Mouse (Mus musculus) stomach, embryonic 16.5 days (tissue): ENCODE results near the gene Ipp. TPM values are rescaled to one million over a fixed set of nuclear protein-coding genes. Genes with fewer than 3 reads are reported as not detected.
A peak's percentile ranks its signal among the peaks of the same experiment; 100 is the strongest.

Source experiments
- ATAC-seq: fragments of 200-750 bp; cut with Nextera tagmentation; 2 replicates; pipeline ENCODE4 v1.8.0; 2017; ENCODE audit warnings: moderate number of reproducible peaks, moderate TSS enrichment; ENCODE audit not compliant: insufficient read depth, low FRiP score
- H3K27ac ChIP-seq: fragments of 300-500 bp; sonication (generic); 2 replicates; pipeline ENCODE4 v1.5.1; 2014; ENCODE audit warnings: low read length
- H3K27me3 ChIP-seq: fragments of 300-500 bp; sonication (generic); 2 replicates; pipeline ENCODE4 v1.6.1; 2014; ENCODE audit warnings: low read length, control low read depth, mixed read lengths; ENCODE audit not compliant: control insufficient read depth, insufficient read depth
- H3K36me3 ChIP-seq: fragments of 300-500 bp; sonication (generic); 2 replicates; pipeline ENCODE4 v1.6.1; 2014; ENCODE audit warnings: low read length; ENCODE audit not compliant: control insufficient read depth, insufficient read depth
- H3K4me1 ChIP-seq: fragments of 300-500 bp; sonication (generic); 2 replicates; pipeline ENCODE4 v1.6.1; 2014; ENCODE audit warnings: low read length, control low read depth, mixed read lengths; ENCODE audit not compliant: control insufficient read depth, insufficient read depth
- H3K4me2 ChIP-seq: fragments of 300-500 bp; sonication (generic); 2 replicates; pipeline ENCODE4 v1.6.1; 2014; ENCODE audit warnings: low read depth, low read length, mixed read lengths
- H3K4me3 ChIP-seq: fragments of 300-500 bp; sonication (generic); replicated peaks from 2 replicates; pipeline ENCODE4 v1.5.1; 2014; ENCODE audit warnings: mild to moderate bottlenecking, low read length
- H3K9ac ChIP-seq: fragments of 300-500 bp; sonication (generic); 2 replicates; pipeline ENCODE4 v1.6.1; 2014; ENCODE audit warnings: low read length
- H3K9me3 ChIP-seq: fragments of 300-500 bp; sonication (generic); replicated peaks from 2 replicates; pipeline ENCODE4 v1.6.1; 2016; ENCODE audit warnings: low read length, control low read depth; ENCODE audit not compliant: control insufficient read depth
- WGBS: fragments of 180-500 bp; shearing (Covaris S2); extraction: QIAGEN DNeasy Blood & Tissue Kit; methylation state at CpG from one replicate; pipeline ENCODE4 v1.1.7; 2014; 5-methylcytosine and 5-hydroxymethylcytosine counted together
- polyA plus RNA-seq: library from polyadenylated mRNA; unstranded; fragments of >200 nt; fragmentation: Nextera tagmentation; extraction: Ambion mirVana; gene quantifications from 2 replicates; pipeline ENCODE4 v1.2.1, GENCODE M21; 2015

Ipp gene
- polyA plus RNA-seq, 1 experiment from 2014 or later, result 13.8 TPM

DNA sequence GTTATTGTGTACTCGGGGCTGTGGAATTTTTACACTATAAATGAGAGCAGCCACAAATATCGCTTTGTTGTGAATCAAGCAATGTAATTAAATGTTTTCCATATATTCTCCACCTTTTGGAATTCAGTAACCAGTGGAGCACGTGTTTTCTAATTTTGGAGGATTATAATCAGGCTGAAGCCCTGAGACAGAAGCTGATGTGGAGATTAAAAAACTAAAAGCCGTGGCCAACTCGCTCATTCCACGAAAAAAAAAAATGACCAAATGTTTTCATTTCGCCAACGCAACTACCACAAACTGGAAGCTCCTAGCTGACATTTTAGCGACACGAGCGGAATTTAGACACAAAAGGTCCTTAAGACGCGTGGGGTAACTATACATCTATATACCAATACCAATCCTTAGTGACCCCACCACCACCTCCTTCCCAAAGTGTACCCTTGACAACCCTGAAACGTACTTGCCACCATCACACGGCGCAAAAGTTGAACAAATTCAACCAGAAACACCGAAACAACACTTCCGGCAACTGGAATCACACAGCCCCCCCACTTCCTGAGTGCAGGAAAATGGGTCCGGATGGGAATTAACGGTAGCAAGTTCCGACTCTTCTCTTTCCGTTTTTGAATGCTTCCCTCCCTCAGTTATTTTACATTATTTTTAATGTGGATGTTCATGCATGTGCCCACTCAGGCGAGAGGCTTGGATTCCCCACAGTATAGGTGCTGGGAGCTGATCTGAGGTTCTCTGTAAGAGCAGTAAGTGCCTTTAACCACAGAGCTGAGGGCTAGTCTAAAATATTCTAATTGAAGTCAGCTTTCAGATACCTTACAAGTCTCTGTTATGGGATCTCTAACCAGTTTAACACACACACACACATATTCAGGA lies 48.3 kb downstream of the Ipp start, which contains the start of gene Tmem69:
Gene Tmem69 (minus strand): TSS at position 524 of the 888 bp plus-strand sequence.
- Histone ChIP-seq H3K4me1 (0 out of 2 replicates have a peak, but pooled peaks cover 4% of the 10 kb centered on the region), H3K4me2 (peak within 1 kb of the TSS; percentile 90), H3K9me3 (no peaks in the 10 kb centered on the region), H3K9ac (peak within 1 kb of the TSS; percentile 87), H3K4me3 (peak within 1 kb of the TSS; percentile 72), H3K27ac (peak within 1 kb of the TSS; percentile 99), H3K27me3 (no peaks in the 10 kb centered on the region), H3K36me3 (no peaks in the 10 kb centered on the region)
- WGBS, result 3% methylated on average over 23 of the region's 23 CpGs
- no peak for ATAC-seq

DNA sequence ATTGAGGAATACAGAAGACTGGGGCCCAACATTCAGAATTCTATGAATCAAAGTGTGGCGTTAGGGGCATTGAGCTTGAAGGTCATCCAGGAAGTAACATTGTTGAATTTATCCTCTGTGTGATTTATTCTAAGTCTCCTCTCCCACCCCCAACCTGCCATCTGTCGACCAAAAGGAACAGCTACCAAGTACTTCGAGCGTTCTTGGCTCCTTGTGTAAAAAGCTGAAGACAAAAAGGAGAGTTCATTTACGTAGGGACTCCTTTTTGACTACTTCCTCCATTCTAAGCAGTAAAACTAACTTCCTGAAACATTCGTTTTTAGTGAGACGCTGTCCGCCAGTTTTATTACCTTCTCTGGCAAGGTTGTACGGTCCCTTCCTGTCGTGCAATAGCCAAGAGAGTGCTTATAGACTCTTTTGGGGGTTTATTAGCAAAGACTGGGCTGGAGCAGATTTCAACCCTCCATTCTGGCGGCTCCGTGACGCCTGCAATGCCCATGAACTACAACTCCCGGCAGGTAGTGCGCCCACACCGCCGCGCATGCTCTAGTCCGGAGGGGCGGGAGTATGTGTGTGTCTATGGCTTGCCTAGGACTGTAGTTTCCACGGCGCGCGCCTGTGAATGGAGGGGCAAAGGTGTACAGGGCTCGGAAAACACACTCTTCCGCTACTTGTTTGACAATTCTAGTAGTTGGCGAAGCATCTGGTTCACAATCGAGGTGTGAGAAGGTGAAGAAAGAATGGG lies 49.4 kb downstream of the Ipp start:
- H3K36me3 ChIP-seq, result no peaks in the 10 kb centered on the region
- no peaks in the 10 kb centered on the region for H3K9me3 ChIP-seq
- under 1% methylated on average over 28 of the region's 28 CpGs for whole genome bisulfite sequencing
- peak overlapping the region; percentile 90 for H3K4me2 ChIP-seq
- H3K4me1 ChIP-seq, result 0 out of 2 replicates have a peak, but pooled peaks cover 4% of the 10 kb centered on the region
- H3K4me3 ChIP-seq, result peak overlapping the region; percentile 72
- H3K27ac ChIP-seq, result peak overlapping the region; percentile 99
- peak; percentile 95 for ATAC-seq
- peak overlapping the region; percentile 87 for H3K9ac ChIP-seq
- no peaks in the 10 kb centered on the region for H3K27me3 ChIP-seq

DNA sequence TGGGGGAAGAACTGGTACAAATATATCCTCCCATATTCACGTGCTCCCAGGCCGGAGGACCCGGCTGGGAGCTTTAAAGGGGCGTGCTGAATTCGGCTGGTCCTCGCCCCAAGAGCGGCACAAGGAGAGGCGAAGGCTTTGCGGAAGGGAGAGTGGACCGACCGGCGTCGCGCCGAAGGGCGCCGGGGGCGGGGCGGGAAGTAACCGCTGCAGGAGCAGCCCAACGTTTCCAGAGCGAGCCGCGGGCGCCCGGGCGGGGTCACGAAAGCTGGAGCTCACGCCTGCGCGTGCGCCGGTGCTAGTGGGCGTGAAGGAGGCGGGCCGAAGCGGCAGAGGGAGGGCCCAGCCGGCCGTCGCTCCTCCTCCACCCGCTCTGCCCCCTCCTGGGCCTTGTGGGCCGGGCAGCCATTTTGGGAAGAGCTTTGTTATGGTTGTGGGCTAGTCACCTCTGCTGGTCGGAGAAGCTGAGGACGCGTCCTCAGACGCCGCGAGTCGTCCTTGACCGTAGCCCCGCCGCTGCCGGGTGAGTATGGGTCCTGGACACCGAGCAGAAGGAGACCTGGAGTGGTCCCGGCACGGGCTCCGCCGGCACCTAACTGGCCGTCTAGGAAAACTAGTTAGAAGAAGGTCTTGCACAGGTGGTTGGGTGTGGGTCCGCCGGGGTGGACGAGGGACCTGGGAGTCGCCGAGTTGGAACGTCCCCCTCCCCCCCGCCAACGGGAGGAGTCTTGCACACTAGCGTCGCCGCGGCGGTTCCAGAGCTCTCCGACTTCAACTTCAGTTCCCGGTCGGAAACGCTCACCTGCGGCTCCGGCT lies 50.2 kb downstream of the Ipp start, which contains the start of gene Gpbp1l1:
Gene Gpbp1l1 (plus strand): TSS at position 353 of the 816 bp plus-strand sequence.
- Histone ChIP-seq H3K4me2 (peak within 1 kb of the TSS; percentile 90), H3K36me3 (no peaks in the 10 kb centered on the region), H3K4me3 (peak within 1 kb of the TSS; percentile 72), H3K27ac (peak within 1 kb of the TSS; percentile 99), H3K27me3 (no peaks in the 10 kb centered on the region), H3K9ac (peak within 1 kb of the TSS; percentile 87), H3K4me1 (0 out of 2 replicates have a peak, but pooled peaks cover 4% of the 10 kb centered on the region), H3K9me3 (no peaks in the 10 kb centered on the region)
- peak; percentile 97 for ATAC-seq
- WGBS, result under 1% methylated on average over 75 of the region's 78 CpGs

- WGBS, result 2% methylated on average over 15 of the region's 15 CpGs
- Histone ChIP-seq H3K9me3 (no peaks in the 10 kb centered on the region), H3K36me3 (no peaks in the 10 kb centered on the region), H3K27ac (peak overlapping the region; percentile 47), H3K27me3 (no peaks in the 10 kb centered on the region), H3K4me3 (peak overlapping the region; percentile 72), H3K4me1 (0 out of 2 replicates have a peak, but pooled peaks cover 4% of the 10 kb centered on the region), H3K9ac (peak overlapping the region; percentile 87), H3K4me2 (peak overlapping the region; percentile 67)
- no peak for ATAC-seq
Measured at GRCm38 (mm10) chr4:116558151-116558882, 51.0 kb downstream of the Ipp start.

Other genes with a start within 250 kb of the Ipp start
- gene Mast2, start 43.4 kb upstream of the Ipp start, polyA plus RNA-seq, result 6.6 and 9.5 TPM in 2 replicates
- 23.6 and 24.8 TPM in 2 replicates for gene Tmem69, start 48.4 kb downstream of the Ipp start, polyA plus RNA-seq
- gene Gpbp1l1, start 50.1 kb downstream of the Ipp start, polyA plus RNA-seq, result 32.2 and 32.6 TPM in 2 replicates
- gene Ccdc17, start 89.1 kb downstream of the Ipp start, polyA plus RNA-seq, result 4.0 and 4.4 TPM in 2 replicates
- gene Nasp, start 120.4 kb downstream of the Ipp start, polyA plus RNA-seq, result 82.4 and 88.5 TPM in 2 replicates
- gene Akr1a1, start 144.1 kb downstream of the Ipp start, polyA plus RNA-seq, result 784 and 808 TPM in 2 replicates
- 1,350 and 1,396 TPM in 2 replicates for gene Prdx1, start 178.0 kb downstream of the Ipp start, polyA plus RNA-seq
- gene Mmachc, start 200.9 kb downstream of the Ipp start, polyA plus RNA-seq, result 19.4 and 21.1 TPM in 2 replicates
- gene Ccdc163, start 201.0 kb downstream of the Ipp start, polyA plus RNA-seq, result 24.8 and 27.6 TPM in 2 replicates
- 5.1 and 7.6 TPM in 2 replicates for gene Tesk2, start 213.4 kb downstream of the Ipp start, polyA plus RNA-seq